Mouse (Mus musculus) hindbrain, embryonic 11.5 days (tissue): ENCODE measurements around the gene Sh2d3c. TPM values are rescaled to one million over a fixed set of nuclear protein-coding genes. Genes with fewer than 3 reads are reported as not detected.

Experiments
- ATAC-seq: fragments of 200-750 bp; cut with Nextera tagmentation; 2 replicates; pipeline ENCODE4 v1.8.0; 2017; ENCODE audit warnings: mild to moderate bottlenecking, moderate TSS enrichment, moderate library complexity; ENCODE audit not compliant: low FRiP score
- DNase-seq: peaks from one replicate; pipeline ENCODE4 v3.0.0-alpha.2; 2015; ENCODE audit warnings: low spot score
- H3K27ac ChIP-seq: fragments of 300-500 bp; sonication (generic); 2 replicates; pipeline ENCODE4 v1.5.1; 2014; ENCODE audit warnings: mild to moderate bottlenecking, low read depth, low read length
- H3K27me3 ChIP-seq: fragments of 300-500 bp; sonication (generic); 2 replicates; pipeline ENCODE4 v1.6.1; 2014; ENCODE audit warnings: mild to moderate bottlenecking, low read length, moderate library complexity, mixed read lengths; ENCODE audit not compliant: control insufficient read depth, insufficient read depth
- H3K36me3 ChIP-seq: fragments of 300-500 bp; sonication (generic); 2 replicates; pipeline ENCODE4 v1.6.1; 2014; ENCODE audit warnings: mild to moderate bottlenecking, low read length, moderate library complexity, mixed read lengths; ENCODE audit not compliant: control insufficient read depth, insufficient read depth
- H3K4me1 ChIP-seq: fragments of 300-500 bp; sonication (generic); replicated peaks from 2 replicates; pipeline ENCODE4 v1.6.1; 2014; ENCODE audit warnings: low read length, mixed read lengths; ENCODE audit not compliant: control insufficient read depth, insufficient read depth
- H3K4me2 ChIP-seq: fragments of 300-500 bp; sonication (generic); replicated peaks from 2 replicates; pipeline ENCODE4 v1.6.1; 2014; ENCODE audit warnings: mild to moderate bottlenecking, low read depth, low read length
- H3K4me3 ChIP-seq: fragments of 300-500 bp; sonication (generic); 2 replicates; pipeline ENCODE4 v1.5.1; 2014; ENCODE audit warnings: low read depth, low read length
- H3K9ac ChIP-seq: fragments of 300-500 bp; sonication (generic); 2 replicates; pipeline ENCODE4 v1.6.1; 2014; ENCODE audit warnings: low read depth, low read length
- H3K9me3 ChIP-seq: fragments of 300-500 bp; sonication (generic); 2 replicates; pipeline ENCODE4 v1.6.1; 2016; ENCODE audit warnings: low read length; ENCODE audit not compliant: control insufficient read depth
- WGBS: fragments of 180-500 bp; shearing (Covaris S2); extraction: QIAGEN DNeasy Blood & Tissue Kit; methylation state at CpG from one replicate; pipeline ENCODE4 v1.1.7; 2014; 5-methylcytosine and 5-hydroxymethylcytosine counted together
- polyA plus RNA-seq: library from polyadenylated mRNA; unstranded; fragments of >200 nt; fragmentation: Nextera tagmentation; extraction: Ambion mirVana; gene quantifications from 2 replicates; pipeline ENCODE4 v1.2.1, GENCODE M21; 2014

Sh2d3c gene
- 25.9 and 27.6 TPM in 2 replicates for polyA plus RNA-seq

GRCm38 (mm10) chr2:32720681-32721229, at the start of gene Sh2d3c:
TSS of gene Sh2d3c (plus strand) at chr2:32721055.
- WGBS: 58% methylated on average over 8 of the region's 8 CpGs
- Histone ChIP-seq H3K4me3 (no peak within 1 kb of the TSS), H3K4me1 (no peaks in the 10 kb centered on the region), H3K9me3 (no peaks in the 10 kb centered on the region), H3K9ac (no peak within 1 kb of the TSS), H3K4me2 (no peak within 1 kb of the TSS), H3K27me3 (no peaks in the 10 kb centered on the region), H3K36me3 (no peaks in the 10 kb centered on the region), H3K27ac (no peak within 1 kb of the TSS)
- ATAC-seq: no peak
- DNase-seq: no peak

GRCm38 (mm10) chr2:32671147-32671546, 49.7 kb upstream of the Sh2d3c start:
- no peak for ATAC-seq
- DNase-seq: no peak

GRCm38 (mm10) chr2:32671907-32672595, 48.8 kb upstream of the Sh2d3c start:
- Histone ChIP-seq H3K4me1 (no peaks in the 10 kb centered on the region), H3K27me3 (no peaks in the 10 kb centered on the region), H3K36me3 (no peaks in the 10 kb centered on the region), H3K4me2 (no peak overlapping the region), H3K9me3 (no peaks in the 10 kb centered on the region), H3K9ac (no peak overlapping the region), H3K27ac (no peak overlapping the region), H3K4me3 (no peak overlapping the region)
- ATAC-seq: no peak
- 73% methylated on average over 9 of the region's 9 CpGs for WGBS
- DNase-seq: no peak

More at GRCm38 (mm10) chr2:32671147-32671546, 49.7 kb upstream of the Sh2d3c start:
- Histone ChIP-seq H3K27me3 (no peaks in the 10 kb centered on the region), H3K9ac (no peak overlapping the region), H3K36me3 (no peaks in the 10 kb centered on the region), H3K27ac (no peak overlapping the region), H3K4me1 (no peaks in the 10 kb centered on the region), H3K4me2 (no peak overlapping the region), H3K4me3 (no peak overlapping the region), H3K9me3 (no peaks in the 10 kb centered on the region)
- WGBS: 90% methylated on average over 9 of the region's 9 CpGs

GRCm38 (mm10) chr2:32673176-32673917, 47.5 kb upstream of the Sh2d3c start:
- Histone ChIP-seq H3K36me3 (no peaks in the 10 kb centered on the region), H3K9me3 (no peaks in the 10 kb centered on the region), H3K27ac (no peak overlapping the region), H3K27me3 (no peaks in the 10 kb centered on the region), H3K4me2 (no peak overlapping the region), H3K9ac (no peak overlapping the region), H3K4me1 (no peaks in the 10 kb centered on the region), H3K4me3 (no peak overlapping the region)
- WGBS: 86% methylated on average over 16 of the region's 16 CpGs
- no peak for DNase-seq
- ATAC-seq: no peak

- Histone ChIP-seq H3K4me2 (no peak overlapping the region), H3K9me3 (no peaks in the 10 kb centered on the region), H3K4me3 (no peak overlapping the region), H3K27me3 (no peaks in the 10 kb centered on the region), H3K36me3 (no peaks in the 10 kb centered on the region), H3K27ac (no peak overlapping the region), H3K4me1 (no peaks in the 10 kb centered on the region), H3K9ac (no peak overlapping the region)
- WGBS: 93% methylated on average over 3 of the region's 3 CpGs
- DNase-seq (no peak), ATAC-seq (no peak)
Observed at GRCm38 (mm10) chr2:32676821-32677220, 44.0 kb upstream of the Sh2d3c start.

- no peak for ATAC-seq
- WGBS: 91% methylated on average over 7 of the region's 7 CpGs
- no peaks in the 10 kb centered on the region for H3K27me3 ChIP-seq
- no peaks in the 10 kb centered on the region for H3K4me1 ChIP-seq
- no peaks in the 10 kb centered on the region for H3K9me3 ChIP-seq
- no peak overlapping the region for H3K4me2 ChIP-seq
- no peak overlapping the region for H3K27ac ChIP-seq
- H3K36me3 ChIP-seq: no peaks in the 10 kb centered on the region
- H3K9ac ChIP-seq: no peak overlapping the region
- no peak for DNase-seq
- H3K4me3 ChIP-seq: no peak overlapping the region
Observed at GRCm38 (mm10) chr2:32677683-32678082, 43.2 kb upstream of the Sh2d3c start.

- Histone ChIP-seq H3K9me3 (no peaks in the 10 kb centered on the region), H3K27ac (no peak overlapping the region), H3K4me2 (no peak overlapping the region), H3K36me3 (no peaks in the 10 kb centered on the region), H3K9ac (no peak overlapping the region), H3K27me3 (no peaks in the 10 kb centered on the region), H3K4me3 (no peak overlapping the region), H3K4me1 (no peaks in the 10 kb centered on the region)
- WGBS: 60% methylated on average over 7 of the region's 7 CpGs
- no peak for ATAC-seq
- no peak for DNase-seq
Observed at GRCm38 (mm10) chr2:32680051-32680451, 40.8 kb upstream of the Sh2d3c start.

- Histone ChIP-seq H3K4me1 (no peaks in the 10 kb centered on the region), H3K27me3 (no peaks in the 10 kb centered on the region), H3K9ac (no peak overlapping the region), H3K9me3 (no peaks in the 10 kb centered on the region), H3K4me3 (no peak overlapping the region), H3K36me3 (no peaks in the 10 kb centered on the region), H3K4me2 (no peak overlapping the region), H3K27ac (no peak overlapping the region)
- ATAC-seq: no peak
- DNase-seq: no peak
- 88% methylated on average over 19 of the region's 19 CpGs for WGBS
Observed at GRCm38 (mm10) chr2:32680961-32681650, 39.7 kb upstream of the Sh2d3c start.
